Mouse (Mus musculus) adipose tissue, adult 10 weeks (tissue): Measurements from ENCODE around the gene Olfr1440. TPM values are rescaled to one million over a fixed set of nuclear protein-coding genes. Genes with fewer than 3 reads are reported as not detected.

Experiments used
- polyA plus RNA-seq: library from polyadenylated mRNA; stranded (reverse); fragments of 350-450 nt; fragmentation: Illumina TruSeq; extraction: RNeasy Lipid Tissue Mini Kit (QIAGEN cat#74804); gene quantifications from one replicate; pipeline ENCODE4 v1.2.3, GENCODE M21; 2014; ENCODE audit warnings: low read depth, low replicate concordance

Gene Olfr1440
- not detected for polyA plus RNA-seq

DNA sequence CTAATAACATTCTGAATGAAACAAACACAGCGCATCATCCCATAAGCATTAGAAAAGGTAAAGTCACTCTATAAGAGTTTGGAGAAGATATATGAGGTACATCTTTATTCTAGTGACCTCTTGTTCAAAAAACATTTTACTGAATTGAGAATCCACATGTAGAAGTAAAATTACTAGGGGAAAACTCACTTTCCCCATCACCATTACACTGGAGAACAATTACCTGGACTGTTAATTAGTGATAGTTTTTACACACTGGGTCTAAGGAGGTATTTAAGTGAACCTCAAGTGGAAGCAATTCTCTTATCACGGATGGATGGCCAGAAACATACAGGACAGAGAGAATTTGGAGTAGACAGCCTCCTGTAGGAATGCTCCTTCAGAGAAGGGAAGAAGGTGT lies at the start of gene Olfr1440:
Gene Olfr1440 (plus strand): TSS at position 301 of the 400 bp plus-strand sequence.

DNA sequence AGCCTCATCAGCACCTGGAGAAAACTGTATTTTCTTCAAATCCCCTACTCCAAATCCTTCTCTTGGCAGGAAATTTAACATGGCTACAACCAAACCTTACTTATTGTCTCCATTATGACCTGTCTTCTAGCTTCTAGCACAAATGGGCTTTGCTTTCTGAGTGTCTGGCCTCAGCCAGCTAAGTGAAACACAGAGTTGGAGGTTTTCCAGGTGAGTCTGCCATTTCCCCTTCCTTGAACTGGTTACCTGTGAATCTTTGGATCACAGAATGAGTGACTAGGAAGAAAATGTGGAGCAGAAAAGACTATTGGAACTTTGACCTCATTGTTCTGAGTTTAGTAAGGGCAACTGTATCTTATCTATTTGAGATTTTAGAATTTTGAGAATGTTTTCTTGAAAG lies 30.3 kb downstream of the Olfr1440 start, which contains the start of gene Olfr1441:
Gene Olfr1441 (plus strand): TSS at position 73 of the 400 bp plus-strand sequence.

DNA sequence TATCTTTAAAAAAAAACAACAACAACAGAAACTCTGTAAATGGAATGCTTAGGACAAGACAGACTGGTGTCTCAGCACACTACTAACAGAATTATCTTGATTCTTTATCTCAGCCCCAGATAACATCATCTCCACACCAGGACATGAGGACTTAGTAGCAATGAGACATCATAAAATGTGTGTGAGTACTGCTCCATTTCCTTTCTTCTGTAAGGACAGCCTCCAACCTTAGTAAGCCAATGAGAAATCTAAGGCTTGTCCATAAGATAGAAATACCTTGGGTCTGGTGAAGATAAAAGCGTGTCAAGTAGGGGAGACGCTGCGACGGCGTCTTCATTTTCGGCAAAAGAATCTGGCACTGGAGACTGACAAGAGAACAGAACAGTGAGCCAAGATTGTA lies 40.5 kb downstream of the Olfr1440 start, which contains the start of gene Pfpl:
Gene Pfpl (plus strand): TSS at position 301 of the 400 bp plus-strand sequence.

Other genes starting within 250 kb of the Olfr1440 start
- gene Olfr1555-ps1, start 217.2 kb upstream of the Olfr1440 start, polyA plus RNA-seq, result not detected
- gene Olfr1431, start 186.6 kb upstream of the Olfr1440 start, polyA plus RNA-seq, result not detected
- not detected for gene Olfr1432, start 154.7 kb upstream of the Olfr1440 start, polyA plus RNA-seq
- gene Olfr262, start 145.6 kb upstream of the Olfr1440 start, polyA plus RNA-seq, result not detected
- gene Olfr235, start 126.2 kb upstream of the Olfr1440 start, polyA plus RNA-seq, result not detected
- gene Olfr1434, start 107.4 kb upstream of the Olfr1440 start, polyA plus RNA-seq, result not detected
- gene Olfr1436, start 88.1 kb upstream of the Olfr1440 start, polyA plus RNA-seq, result not detected
- not detected for gene Olfr1437, start 62.2 kb upstream of the Olfr1440 start, polyA plus RNA-seq
- not detected for gene Olfr1438-ps1, start 51.4 kb upstream of the Olfr1440 start, polyA plus RNA-seq
- gene Olfr1441, start 30.2 kb downstream of the Olfr1440 start, polyA plus RNA-seq, result not detected
- not detected for gene Pfpl, start 40.6 kb downstream of the Olfr1440 start, polyA plus RNA-seq
- gene Mpeg1, start 73.5 kb downstream of the Olfr1440 start, polyA plus RNA-seq, result 28.1 TPM
- 35.6 TPM for gene Dtx4, start 114.2 kb downstream of the Olfr1440 start, polyA plus RNA-seq
- gene Fam111a, start 158.5 kb downstream of the Olfr1440 start, polyA plus RNA-seq, result 5.8 TPM
- not detected for gene Gm4952, start 212.7 kb downstream of the Olfr1440 start, polyA plus RNA-seq
- gene Glyat, start 246.0 kb downstream of the Olfr1440 start, polyA plus RNA-seq, result 0.79 TPM